Mouse (Mus musculus) monocyte, adult 5-6 weeks (primary cell): ENCODE results near the gene Lpp. TPM values are rescaled to one million over a fixed set of nuclear protein-coding genes. Genes with fewer than 3 reads are reported as not detected.

Experiments used
- ATAC-seq: fragments of 153-309, 156-312 bp; replicated peaks from 2 replicates; pipeline ENCODE4 v1.8.0; 2017; ENCODE audit warnings: mild to moderate bottlenecking; ENCODE audit not compliant: low TSS enrichment, insufficient number of reproducible peaks, severe bottlenecking, poor library complexity, low FRiP score
- total RNA-seq: library from RNA; stranded (forward); fragments of 200-1000, 200-491, 200-594 nt; gene quantifications from 3 replicates; pipeline ENCODE4 v1.2.3, GENCODE M21; 2017

Lpp gene
- total RNA-seq, 1 experiment from 2014 or later = 8.9 TPM

GRCm38 (mm10) chr16:24428742-24429141, 35.4 kb downstream of the Lpp start:
- no peak for ATAC-seq

- ATAC-seq = no peak
These were observed 36.4 kb downstream of the Lpp start for GRCm38 (mm10) chr16:24429691-24430090.

- no peak for ATAC-seq
These were observed 38.5 kb downstream of the Lpp start for GRCm38 (mm10) chr16:24431808-24432207.

GRCm38 (mm10) chr16:24433563-24433962, 40.3 kb downstream of the Lpp start:
- no peak for ATAC-seq

- no peak for ATAC-seq
These were observed 40.7 kb downstream of the Lpp start for GRCm38 (mm10) chr16:24434026-24434425.

- ATAC-seq = no peak
These were observed 41.3 kb downstream of the Lpp start for GRCm38 (mm10) chr16:24434531-24435114.

- ATAC-seq = peak; percentile 70
These were observed 41.8 kb downstream of the Lpp start for GRCm38 (mm10) chr16:24435115-24435553.

- ATAC-seq = no peak
These were observed 45.1 kb downstream of the Lpp start for GRCm38 (mm10) chr16:24438438-24438837.

GRCm38 (mm10) chr16:24441338-24441737, 48.0 kb downstream of the Lpp start:
- ATAC-seq = no peak

GRCm38 (mm10) chr16:24442500-24443122, 49.3 kb downstream of the Lpp start:
- no peak for ATAC-seq

GRCm38 (mm10) chr16:24443123-24443515, 49.8 kb downstream of the Lpp start:
- no peak for ATAC-seq

- no peak for ATAC-seq
These were observed 50.2 kb downstream of the Lpp start for GRCm38 (mm10) chr16:24443555-24443954.

- no peak for ATAC-seq
These were observed 51.5 kb downstream of the Lpp start for GRCm38 (mm10) chr16:24444818-24445217.

- no peak for ATAC-seq
These were observed 52.2 kb downstream of the Lpp start for GRCm38 (mm10) chr16:24445473-24445872.

- peak; percentile 68 for ATAC-seq
These were observed 53.1 kb downstream of the Lpp start for GRCm38 (mm10) chr16:24446449-24446848.

- ATAC-seq = no peak
These were observed 54.6 kb downstream of the Lpp start for GRCm38 (mm10) chr16:24447666-24448492.

- no peak for ATAC-seq
These were observed 55.2 kb downstream of the Lpp start for GRCm38 (mm10) chr16:24448493-24448845.

GRCm38 (mm10) chr16:24449806-24450205, 56.5 kb downstream of the Lpp start:
- no peak for ATAC-seq

GRCm38 (mm10) chr16:24450256-24450655, 56.9 kb downstream of the Lpp start:
- ATAC-seq = no peak

- ATAC-seq = no peak
These were observed 57.8 kb downstream of the Lpp start for GRCm38 (mm10) chr16:24451123-24451522.
